Mouse (Mus musculus) Patski (cell line): ENCODE results near the gene Pam. TPM values are rescaled to one million over a fixed set of nuclear protein-coding genes. Genes with fewer than 3 reads are reported as not detected.

Source experiments
- ATAC-seq: fragments of 100-300 bp; one replicate; pipeline ENCODE4 v1.8.0; 2021
- CTCF ChIA-PET: fragments of 350-600 bp; sonication (Branson Sonifier 250); formaldehyde crosslinking; loops from one replicate; lab custom pipeline; 2022; ENCODE audit warnings: inconsistent platforms; lab: Charles Lee
- POLR2A ChIA-PET: fragments of 350-600 bp; sonication (Branson Sonifier 250); formaldehyde crosslinking; loops from one replicate; lab custom pipeline; 2022; ENCODE audit warnings: antibody characterized with exemption, inconsistent platforms; lab: Charles Lee
- DNase-seq: peaks from one replicate; pipeline ENCODE4 v3.0.0-alpha.2; 2011; ENCODE audit warnings: low read depth, low spot score
- H3K27me3 ChIP-seq: fragments of 371-371 bp; one replicate; pipeline ENCODE4 v1.5.1; 2021
- CTCF ChIP-seq: fragments of 100-300 bp; IDR thresholded peaks from one replicate; pipeline ENCODE4 v1.5.1; 2021
- in situ Hi-C: fragments of 300-500 bp; cut with MboI; formaldehyde crosslinking; loops from 3 replicates; pipeline ENCODE4 v1.11.1; 2018; ENCODE audit warnings: low pct_unique_long_range_greater_than_20kb, mixed read lengths
- polyA plus RNA-seq: library from polyadenylated mRNA; unstranded; gene quantifications from one replicate; pipeline ENCODE4 v1.2.3, GENCODE M21; 2021

Pam gene
- polyA plus RNA-seq, 1 experiment from 2014 or later = 74.0 TPM

DNA sequence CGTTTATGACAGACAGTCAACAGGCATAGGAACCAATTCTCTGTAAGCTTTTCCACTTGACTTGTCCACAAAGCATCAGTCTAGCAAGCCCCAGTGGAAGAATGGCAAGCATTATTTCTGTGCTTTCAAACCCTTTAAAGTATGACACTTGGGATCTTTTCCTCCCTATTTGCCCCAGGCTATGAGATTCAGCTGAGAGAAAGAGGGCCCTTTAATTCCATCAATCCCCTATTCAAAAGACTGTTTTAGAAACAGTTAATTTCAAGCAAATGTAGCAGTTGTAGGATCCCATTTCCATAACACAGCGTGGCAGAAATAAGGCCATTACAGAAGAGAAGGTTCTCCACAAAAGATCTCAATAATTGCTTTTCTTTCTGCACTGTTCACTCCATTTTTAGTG lies 53.0 kb downstream of the Pam start:
- TF ChIP-seq CTCF = no peak
- in situ Hi-C loops = no loop called here
- no peaks in the 10 kb centered on the region for H3K27me3 ChIP-seq
- ATAC-seq = no peak
- no peak for DNase-seq
- ChIA-PET POLR2A (no interaction called here), CTCF (interaction anchor here (1.6 kb wide), 1 partner anchor 27 kb away, joined by 4 read pairs; no protein-coding TSS in a partner anchor)

DNA sequence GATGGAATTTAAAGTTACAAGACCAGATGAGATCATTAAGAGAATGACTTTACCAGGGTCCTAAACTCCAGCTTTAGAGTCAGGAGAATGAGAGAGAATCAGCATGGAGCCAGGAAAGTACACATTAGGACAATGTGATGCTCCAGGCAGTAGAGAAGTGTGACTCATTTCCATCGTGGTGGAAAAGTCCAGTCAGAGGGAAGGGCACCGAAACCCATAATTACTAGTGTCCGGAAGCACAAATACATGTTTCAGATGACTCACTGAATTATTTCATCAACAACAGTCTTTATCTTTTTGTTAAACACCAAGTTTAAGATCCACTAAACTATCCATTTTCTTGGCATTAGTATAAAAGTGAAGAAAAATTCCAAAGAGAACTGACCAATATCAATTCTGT lies 57.2 kb downstream of the Pam start:
- H3K27me3 ChIP-seq = no peaks in the 10 kb centered on the region
- no peak for TF ChIP-seq CTCF
- DNase-seq = peak; percentile 64
- CTCF ChIA-PET = interaction anchor here (1.7 to 2.1 kb wide), 2 partner anchors 9 to 11 kb away, joined by 6 to 7 read pairs; no protein-coding TSS in a partner anchor
- in situ Hi-C loops = no loop called here
- POLR2A ChIA-PET = no interaction called here
- ATAC-seq = peak; percentile 98

DNA sequence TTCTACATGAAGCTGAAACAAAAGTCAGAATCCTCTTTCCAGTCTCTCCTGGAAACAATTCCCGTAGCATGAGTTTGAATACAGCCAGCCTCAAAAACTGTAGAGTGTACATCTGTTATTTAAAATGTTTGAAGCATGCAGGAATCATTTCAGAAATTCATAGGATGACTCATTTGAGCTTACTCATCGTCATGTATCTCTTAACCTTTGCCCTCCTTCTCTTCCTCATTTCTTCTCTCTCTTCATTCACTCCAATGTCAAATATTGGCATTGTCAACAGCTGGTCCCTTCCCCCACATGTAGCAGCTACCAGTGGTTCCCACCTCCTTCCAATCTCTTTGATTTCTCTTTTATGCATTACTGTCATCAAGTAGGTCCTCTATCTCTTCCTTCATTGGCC lies 59.7 kb downstream of the Pam start:
- in situ Hi-C loops = no loop called here
- CTCF ChIA-PET = interaction anchor here (1.4 to 1.8 kb wide), 2 partner anchors 10 to 32 kb away, joined by 3 to 9 read pairs; no protein-coding TSS in a partner anchor
- no peaks in the 10 kb centered on the region for H3K27me3 ChIP-seq
- TF ChIP-seq CTCF = no peak
- DNase-seq (no peak), ATAC-seq (no peak)
- POLR2A ChIA-PET = no interaction called here

DNA sequence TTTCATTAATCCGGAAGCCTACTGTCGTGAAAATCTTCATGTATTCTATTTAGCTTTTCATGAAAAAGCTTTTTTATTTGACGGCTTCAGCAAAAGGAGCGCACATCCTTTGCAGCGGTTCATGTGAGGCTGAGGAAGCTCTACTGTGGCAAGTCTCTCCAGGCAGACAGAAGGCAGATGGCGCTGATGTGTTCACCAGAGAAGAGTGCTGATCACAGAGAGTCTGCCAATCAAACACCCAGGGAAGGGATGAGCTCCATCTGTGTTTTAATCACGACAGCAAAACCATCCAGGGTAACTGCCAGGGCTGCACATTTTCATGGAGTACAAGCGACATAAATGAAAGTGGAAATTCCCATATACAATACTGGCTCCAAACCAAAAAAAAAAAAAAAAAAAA lies 63.6 kb downstream of the Pam start:
- ChIA-PET CTCF (no interaction called here), POLR2A (no interaction called here)
- DNase-seq (no peak), ATAC-seq (no peak)
- no peak for TF ChIP-seq CTCF
- in situ Hi-C loops = no loop called here
- no peaks in the 10 kb centered on the region for H3K27me3 ChIP-seq

DNA sequence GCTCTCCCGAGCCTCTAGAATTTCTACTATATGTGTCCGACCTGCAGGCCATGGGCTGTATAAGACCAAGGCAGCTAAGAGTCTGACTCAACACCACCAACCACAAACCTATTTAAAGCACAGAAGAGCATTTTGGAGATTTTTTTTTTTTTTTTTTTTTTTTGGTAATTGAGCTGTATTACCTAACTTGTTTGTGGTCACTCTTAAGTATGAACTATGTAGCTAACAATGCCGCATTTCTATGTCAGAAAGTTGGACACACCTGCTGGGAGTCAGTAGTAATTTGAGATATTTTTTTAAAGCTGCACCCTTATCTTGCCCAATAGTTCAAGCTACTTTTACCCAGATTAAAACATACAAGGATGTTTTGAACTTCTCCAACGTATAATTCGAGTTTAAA lies 66.4 kb downstream of the Pam start:
- POLR2A ChIA-PET = interaction anchor here (1.8 kb wide), 1 partner anchor 11 kb away, joined by 8 read pairs; no protein-coding TSS in a partner anchor
- DNase-seq (no peak), ATAC-seq (no peak)
- in situ Hi-C loops = no loop called here
- CTCF ChIA-PET = interaction anchor here (0.8 to 2.1 kb wide), 4 partner anchors 9 to 23 kb away, joined by 3 to 7 read pairs (median 4); no protein-coding TSS in a partner anchor
- no peaks in the 10 kb centered on the region for H3K27me3 ChIP-seq
- no peak for TF ChIP-seq CTCF

DNA sequence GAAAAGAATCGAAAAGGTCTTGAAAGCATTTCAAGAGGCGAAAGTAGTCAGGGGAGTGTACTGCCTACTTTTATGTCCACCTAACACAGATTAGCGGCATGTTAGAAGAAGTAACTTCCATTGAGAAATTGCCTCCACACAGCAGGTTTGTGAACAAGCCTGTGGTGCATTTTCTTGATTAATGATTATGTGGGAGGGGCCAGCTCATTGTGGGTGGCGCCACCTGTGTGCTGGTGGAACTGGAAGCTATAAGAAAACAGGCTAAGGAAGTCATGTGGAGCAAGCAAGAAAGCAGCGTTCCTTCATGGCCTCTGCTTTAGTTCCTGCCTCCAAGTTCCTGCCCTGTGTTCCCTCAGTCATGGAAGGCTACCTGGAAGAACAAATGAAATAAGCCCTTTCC lies 67.0 kb downstream of the Pam start:
- ChIA-PET CTCF (interaction anchor here (0.8 to 2.1 kb wide), 4 partner anchors 9 to 131 kb away, joined by 3 to 7 read pairs (median 4); no protein-coding TSS in a partner anchor), POLR2A (interaction anchor here (1.8 kb wide), 1 partner anchor 11 kb away, joined by 8 read pairs; no protein-coding TSS in a partner anchor)
- in situ Hi-C loops = no loop called here
- no peak for ATAC-seq
- no peak for DNase-seq
- no peaks in the 10 kb centered on the region for H3K27me3 ChIP-seq
- no peak for TF ChIP-seq CTCF

DNA sequence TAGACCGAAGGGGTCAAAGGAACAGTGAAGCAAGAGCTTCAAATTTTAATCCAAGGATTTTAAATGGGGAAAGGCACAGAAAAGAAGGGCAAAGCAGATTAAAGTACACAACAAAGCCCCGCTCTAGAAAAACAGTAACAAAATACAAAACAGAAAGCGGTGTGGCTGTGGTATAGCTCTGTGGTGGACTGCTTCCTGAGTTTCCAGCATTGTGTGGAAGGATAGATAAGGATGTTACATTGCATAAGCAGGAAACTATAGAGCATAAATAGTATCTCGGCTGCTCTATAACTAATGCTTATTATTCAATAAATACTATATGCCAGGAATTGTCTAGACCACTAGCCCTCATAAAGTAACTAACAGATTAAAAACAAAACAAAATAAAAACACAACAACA lies 67.5 kb downstream of the Pam start:
- ATAC-seq (no peak), DNase-seq (no peak)
- no peaks in the 10 kb centered on the region for H3K27me3 ChIP-seq
- CTCF ChIA-PET = interaction anchor here (0.8 to 1.3 kb wide), 3 partner anchors 10 to 132 kb away, joined by 3 to 6 read pairs (median 3); no protein-coding TSS in a partner anchor
- no peak for TF ChIP-seq CTCF
- in situ Hi-C loops = no loop called here
- POLR2A ChIA-PET = no interaction called here

DNA sequence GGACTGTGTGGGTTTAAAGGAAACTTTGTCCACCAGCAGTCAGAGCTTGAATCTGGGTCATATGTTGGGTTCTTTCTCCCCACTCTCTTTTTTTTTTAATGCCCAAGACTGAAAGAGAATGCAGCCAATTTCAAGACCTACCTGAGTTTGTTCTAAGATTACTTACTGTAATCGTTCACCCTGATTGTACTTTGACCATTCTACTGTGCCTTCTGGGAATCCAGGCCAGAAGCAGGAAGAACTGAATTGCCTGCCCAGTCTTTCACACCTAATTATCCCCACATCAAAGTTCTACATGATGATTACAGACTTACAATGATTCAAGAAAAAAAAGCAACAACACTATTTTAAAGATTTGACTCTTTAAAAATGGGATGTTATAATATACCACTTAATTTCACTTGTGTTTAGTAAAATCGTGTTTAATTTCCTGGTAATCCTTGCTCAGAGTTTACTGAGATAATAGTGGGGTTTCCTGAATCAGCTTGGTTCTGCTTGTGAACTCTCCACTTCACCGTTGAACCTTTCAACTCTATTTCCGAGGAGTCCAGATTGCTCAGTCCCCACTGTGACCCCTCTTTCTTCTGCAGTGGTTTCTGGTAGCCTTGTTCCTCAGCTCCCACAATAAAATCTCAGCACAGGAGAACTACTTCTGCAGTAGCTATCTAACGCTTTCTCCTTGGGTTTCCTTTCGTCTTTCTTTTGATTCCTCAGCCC lies 69.4 kb downstream of the Pam start:
- H3K27me3 ChIP-seq = no peaks in the 10 kb centered on the region
- in situ Hi-C loops = no loop called here
- ATAC-seq (no peak), DNase-seq (no peak)
- TF ChIP-seq CTCF = no peak
- ChIA-PET CTCF (no interaction called here), POLR2A (no interaction called here)

DNA sequence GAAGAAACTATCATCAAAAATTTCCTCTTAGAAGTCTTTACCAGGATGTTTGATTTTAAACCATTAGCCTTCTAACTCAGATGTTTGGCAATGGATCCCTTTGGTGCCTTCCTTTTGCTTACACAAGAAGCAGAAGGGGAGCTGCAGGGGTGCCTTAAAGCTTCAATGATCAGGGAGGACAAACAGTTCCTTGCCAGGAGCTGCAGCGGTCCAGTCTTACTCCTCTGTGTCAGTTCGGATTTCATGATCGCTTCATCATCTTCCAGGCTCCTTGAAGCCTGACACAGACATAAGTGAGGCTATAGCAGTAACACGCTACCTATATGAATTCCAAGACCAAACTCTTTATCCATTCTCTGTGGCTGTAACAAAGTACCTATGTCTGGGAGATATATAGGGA lies 71.6 kb downstream of the Pam start:
- ATAC-seq (no peak), DNase-seq (no peak)
- POLR2A ChIA-PET = no interaction called here
- in situ Hi-C loops = no loop called here
- no peaks in the 10 kb centered on the region for H3K27me3 ChIP-seq
- CTCF ChIA-PET = no interaction called here
- no peak for TF ChIP-seq CTCF

DNA sequence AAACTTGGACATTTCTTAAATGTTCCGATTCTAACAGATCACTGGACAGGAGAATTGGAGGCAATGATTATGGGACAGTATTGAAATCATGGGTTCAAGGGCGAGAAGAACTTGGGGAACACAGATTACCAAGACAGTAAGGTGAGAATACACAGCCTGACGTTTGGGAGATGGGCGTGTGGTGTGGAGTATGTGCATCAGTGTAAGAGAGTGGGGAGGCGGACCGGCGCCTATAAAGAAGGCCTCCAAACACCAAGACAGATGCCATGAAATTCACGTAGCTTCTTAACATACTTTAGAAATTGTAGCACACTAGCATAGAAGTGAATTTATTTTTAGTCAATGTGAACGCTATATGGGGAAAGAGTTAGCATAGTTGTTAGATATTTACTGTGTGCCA lies 76.5 kb downstream of the Pam start:
- in situ Hi-C loops = no loop called here
- no peak for DNase-seq
- TF ChIP-seq CTCF = no peak
- CTCF ChIA-PET = interaction anchor here (1.0 kb wide), 1 partner anchor 10 kb away, joined by 3 read pairs; no protein-coding TSS in a partner anchor
- H3K27me3 ChIP-seq = no peaks in the 10 kb centered on the region
- POLR2A ChIA-PET = no interaction called here
- no peak for ATAC-seq
